Mouse (Mus musculus): ENCODE measurements around the gene Sacm1l.
A peak's percentile ranks its signal among the peaks of the same experiment; 100 is the strongest.

Gene Sacm1l

GRCm38 (mm10) chr9:123589240-123589910 lies 59.8 kb downstream of the Sacm1l start:
- DNase-seq, result no peak

GRCm38 (mm10) chr9:123595194-123595593 lies 65.6 kb downstream of the Sacm1l start:
- DNase-seq, result no peak

GRCm38 (mm10) chr9:123596910-123597309 lies 67.4 kb downstream of the Sacm1l start:
- DNase-seq, result no peak

- no peak for DNase-seq
Measured at GRCm38 (mm10) chr9:123597376-123597775, 67.8 kb downstream of the Sacm1l start.

- DNase-seq, result no peak
Measured at GRCm38 (mm10) chr9:123601529-123601928, 72.0 kb downstream of the Sacm1l start.

GRCm38 (mm10) chr9:123620311-123621098 lies 90.9 kb downstream of the Sacm1l start:
- DNase-seq, result no peak

- DNase-seq, result no peak
Measured at GRCm38 (mm10) chr9:123624741-123625140, 95.2 kb downstream of the Sacm1l start.

- DNase-seq, result no peak
Measured at GRCm38 (mm10) chr9:123625821-123626220, 96.3 kb downstream of the Sacm1l start.

- no peak for DNase-seq
Measured at GRCm38 (mm10) chr9:123631666-123632065, 102.1 kb downstream of the Sacm1l start.

GRCm38 (mm10) chr9:123632281-123632680 lies 102.7 kb downstream of the Sacm1l start, which contains the start of gene Slc6a20b:
TSS of gene Slc6a20b (minus strand) at chr9:123632565.
- DNase-seq, result no peak

GRCm38 (mm10) chr9:123632993-123633392 lies 103.4 kb downstream of the Sacm1l start:
- no peak for DNase-seq

GRCm38 (mm10) chr9:123636771-123637170 lies 107.2 kb downstream of the Sacm1l start:
- no peak for DNase-seq

GRCm38 (mm10) chr9:123638231-123638630 lies 108.7 kb downstream of the Sacm1l start:
- no peak for DNase-seq

- peak in 1 of 2 experiments; percentile 32 for DNase-seq
Measured at GRCm38 (mm10) chr9:123638668-123639089, 109.1 kb downstream of the Sacm1l start.

- DNase-seq, result no peak
Measured at GRCm38 (mm10) chr9:123640106-123640505, 110.5 kb downstream of the Sacm1l start.

Measured in cerebellum, postnatal 25 days (tissue).